Mouse (Mus musculus) heart, postnatal 0 days (tissue): ENCODE measurements around the gene Slc25a30. TPM values are rescaled to one million over a fixed set of nuclear protein-coding genes. Genes with fewer than 3 reads are reported as not detected.
A peak's percentile ranks its signal among the peaks of the same experiment; 100 is the strongest.

ENCODE experiments used
- ATAC-seq: fragments of 200-750 bp; cut with Nextera tagmentation; 2 replicates; pipeline ENCODE4 v1.8.0; 2017; ENCODE audit warnings: low read depth, moderate number of reproducible peaks, moderate library complexity; ENCODE audit not compliant: insufficient read depth
- DNase-seq: peaks from one replicate; pipeline ENCODE4 v3.0.0-alpha.2; 2016; ENCODE audit warnings: low spot score
- H3K27ac ChIP-seq: fragments of 300-500 bp; sonication (generic); 2 replicates; pipeline ENCODE4 v1.5.1; 2014; ENCODE audit warnings: low read depth, mild to moderate bottlenecking
- H3K27me3 ChIP-seq: fragments of 300-500 bp; sonication (generic); 2 replicates; pipeline ENCODE4 v1.6.1; 2014; ENCODE audit warnings: low read length, mixed read lengths; ENCODE audit not compliant: control insufficient read depth, insufficient read depth
- H3K36me3 ChIP-seq: fragments of 300-500 bp; sonication (generic); replicated peaks from 2 replicates; pipeline ENCODE4 v1.6.1; 2014; ENCODE audit warnings: low read length, mixed read lengths; ENCODE audit not compliant: control insufficient read depth, insufficient read depth
- H3K4me1 ChIP-seq: fragments of 300-500 bp; sonication (generic); 2 replicates; pipeline ENCODE4 v1.6.1; 2014; ENCODE audit warnings: antibody characterized with exemption; ENCODE audit not compliant: control insufficient read depth, insufficient read depth
- H3K4me2 ChIP-seq: fragments of 300-500 bp; sonication (generic); 2 replicates; pipeline ENCODE4 v1.6.1; 2014; ENCODE audit warnings: low read depth, mild to moderate bottlenecking, low read length, moderate library complexity
- H3K4me3 ChIP-seq: fragments of 300-500 bp; sonication (generic); 2 replicates; pipeline ENCODE4 v1.5.1; 2014; ENCODE audit warnings: low read depth, low read length
- H3K9ac ChIP-seq: fragments of 300-500 bp; sonication (generic); replicated peaks from 2 replicates; pipeline ENCODE4 v1.6.1; 2014; ENCODE audit warnings: low read depth, low read length, mixed read lengths
- H3K9me3 ChIP-seq: fragments of 300-500 bp; sonication (generic); replicated peaks from 2 replicates; pipeline ENCODE4 v1.6.1; 2016; ENCODE audit warnings: low read length; ENCODE audit not compliant: control insufficient read depth
- CTCF ChIP-seq: IDR thresholded peaks from 2 replicates; pipeline ENCODE4 v1.5.1; 2016; ENCODE audit warnings: antibody characterized with exemption, control low read depth, low read depth
- EP300 ChIP-seq: IDR thresholded peaks from 2 replicates; pipeline ENCODE4 v1.6.1; 2016; ENCODE audit warnings: antibody characterized with exemption, low read depth
- WGBS: fragments of 180-500 bp; shearing (Covaris S2); extraction: QIAGEN DNeasy Blood & Tissue Kit; methylation state at CpG from one replicate; pipeline ENCODE4 v1.1.7; 2014; 5-methylcytosine and 5-hydroxymethylcytosine counted together
- polyA plus RNA-seq: library from polyadenylated mRNA; unstranded; fragments of >200 nt; fragmentation: Nextera tagmentation; extraction: Ambion mirVana; gene quantifications from 2 replicates; pipeline ENCODE4 v1.2.1, GENCODE M21; 2015
- total RNA-seq: library from RNA; depleted of rRNA; stranded (reverse); fragments of >200 nt; gene quantifications from 2 replicates; pipeline ENCODE4 v1.2.3, GENCODE M21; 2014; ENCODE audit warnings: low replicate concordance

Gene Slc25a30
- total and polyA plus RNA-seq, 2 experiments from 2014 or later: 6.3 to 39.2 TPM

DNA sequence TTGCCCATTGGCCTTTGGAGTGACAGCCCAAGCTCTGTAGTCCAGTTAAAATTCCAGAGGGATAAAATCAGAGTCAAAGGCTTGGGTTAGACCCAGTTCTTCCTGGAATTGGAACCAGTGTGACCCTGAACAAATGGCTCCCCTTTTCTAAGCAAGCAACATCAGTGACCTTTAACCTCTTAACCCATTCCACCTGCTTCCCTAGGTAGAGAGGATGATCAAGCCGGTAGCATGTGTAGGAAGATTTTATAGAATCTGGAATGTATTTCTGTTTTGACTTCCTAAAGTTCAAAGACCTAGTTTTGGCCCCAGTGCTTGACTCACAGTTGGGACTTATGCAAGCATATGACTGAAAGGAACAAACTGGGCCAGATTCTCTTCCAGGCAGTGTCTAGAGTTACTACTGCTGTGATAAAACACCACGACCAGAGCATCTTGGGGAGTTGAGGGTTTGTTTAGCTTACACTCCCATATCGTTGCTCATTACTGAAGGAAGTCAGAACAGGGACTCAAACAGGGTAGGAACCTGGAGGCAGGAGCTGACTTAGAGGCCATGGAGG, 40.1 kb upstream of the Slc25a30 start:
- 71% methylated on average over 3 of the region's 3 CpGs for WGBS
- Histone ChIP-seq H3K4me3 (no peak overlapping the region), H3K9ac (no peak overlapping the region), H3K27me3 (no peaks in the 10 kb centered on the region), H3K4me1 (peaks cover 11% of the 10 kb centered on the region; the same call in 1 of the 2 replicates), H3K4me2 (no peak overlapping the region), H3K9me3 (no peaks in the 10 kb centered on the region), H3K36me3 (no peaks in the 10 kb centered on the region), H3K27ac (no peak overlapping the region)
- ATAC-seq: no peak
- TF ChIP-seq CTCF: no peak
- TF ChIP-seq EP300: no peak
- DNase-seq: no peak

DNA sequence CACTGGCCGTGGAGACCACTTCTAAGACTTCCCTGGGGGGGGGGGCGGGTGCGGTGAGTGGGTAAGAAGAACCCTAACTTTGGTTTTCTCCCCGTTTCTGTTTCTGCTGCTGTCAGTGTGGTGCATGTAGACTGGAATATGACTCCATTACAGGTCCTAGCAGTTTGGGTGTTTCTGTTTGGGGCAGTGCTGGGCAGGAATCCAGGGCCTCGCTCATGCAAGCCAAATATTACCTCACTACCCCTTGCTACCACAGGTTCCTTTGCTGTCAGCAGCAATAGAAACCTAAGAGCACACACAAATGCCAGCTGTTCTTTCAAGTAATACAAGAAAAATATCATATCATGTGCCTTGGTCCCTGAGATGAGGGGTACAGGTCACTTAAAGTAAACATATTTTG, 33.2 kb upstream of the Slc25a30 start:
- Histone ChIP-seq H3K27ac (peak overlapping the region; percentile 59; the same call in 1 of the 2 replicates), H3K4me3 (no peak overlapping the region), H3K36me3 (no peaks in the 10 kb centered on the region), H3K4me2 (no peak overlapping the region), H3K9me3 (no peaks in the 10 kb centered on the region), H3K9ac (no peak overlapping the region), H3K4me1 (no peaks in the 10 kb centered on the region; the same call in 1 of the 2 replicates), H3K27me3 (no peaks in the 10 kb centered on the region)
- DNase-seq: no peak
- ATAC-seq: peak; percentile 70; the same call in 1 of the 2 replicates
- WGBS: 60% methylated on average over 5 of the region's 5 CpGs
- TF ChIP-seq CTCF (no peak), EP300 (no peak)

DNA sequence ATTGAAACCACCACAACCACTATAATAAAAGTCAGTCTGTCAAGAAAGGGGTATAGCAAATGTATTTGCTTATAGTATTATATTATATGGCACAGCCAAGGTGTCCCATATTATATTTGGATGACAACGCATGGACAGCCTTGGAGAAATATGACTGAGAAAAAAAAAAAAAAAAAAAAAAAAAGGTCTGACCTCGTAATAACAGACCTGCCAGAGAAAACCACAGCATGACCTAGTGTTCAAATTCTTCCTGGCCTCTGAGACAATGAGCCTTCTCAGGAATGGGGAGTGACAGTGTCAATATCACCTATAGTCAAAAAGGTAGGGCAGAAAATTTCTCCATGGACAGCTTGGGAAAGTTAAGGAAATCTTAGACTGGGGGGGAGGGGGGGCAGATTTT, 32.5 kb upstream of the Slc25a30 start:
- Histone ChIP-seq H3K4me3 (no peak overlapping the region), H3K9ac (no peak overlapping the region), H3K4me2 (no peak overlapping the region), H3K27me3 (no peaks in the 10 kb centered on the region), H3K27ac (no peak overlapping the region), H3K9me3 (no peaks in the 10 kb centered on the region), H3K36me3 (no peaks in the 10 kb centered on the region), H3K4me1 (no peaks in the 10 kb centered on the region; the same call in 1 of the 2 replicates)
- WGBS: 86% methylated on average over 2 of the region's 2 CpGs
- DNase-seq: no peak
- ATAC-seq: no peak
- TF ChIP-seq CTCF (no peak), EP300 (no peak)

DNA sequence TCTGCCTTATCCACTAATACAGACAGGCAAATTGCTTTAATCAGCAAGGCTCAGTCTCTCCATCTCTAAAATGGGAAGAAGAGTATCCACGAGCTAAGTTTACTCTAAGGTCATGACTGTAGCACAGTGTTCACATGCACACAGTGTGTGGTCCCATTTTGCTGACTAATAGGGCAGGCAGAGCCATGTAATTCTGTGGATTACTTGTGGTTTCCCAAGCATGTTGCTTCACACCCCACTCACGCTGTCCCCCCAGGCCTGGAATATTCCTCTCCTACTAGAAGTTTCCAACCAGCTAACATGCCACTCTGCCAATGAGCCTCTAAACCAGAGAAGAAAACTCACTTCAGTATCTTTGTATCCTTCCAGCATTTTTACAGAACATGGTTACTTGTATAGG, 31.7 kb upstream of the Slc25a30 start:
- 81% methylated on average over 2 of the region's 2 CpGs for WGBS
- ATAC-seq (no peak), DNase-seq (no peak)
- no peaks in the 10 kb centered on the region for H3K9me3 ChIP-seq
- no peak overlapping the region for H3K9ac ChIP-seq
- H3K4me3 ChIP-seq: no peak overlapping the region
- no peak for TF ChIP-seq CTCF
- no peak for TF ChIP-seq EP300
- no peak overlapping the region for H3K27ac ChIP-seq
- no peaks in the 10 kb centered on the region for H3K27me3 ChIP-seq
- no peak overlapping the region for H3K4me2 ChIP-seq
- H3K4me1 ChIP-seq: no peaks in the 10 kb centered on the region; the same call in 1 of the 2 replicates
- H3K36me3 ChIP-seq: no peaks in the 10 kb centered on the region

DNA sequence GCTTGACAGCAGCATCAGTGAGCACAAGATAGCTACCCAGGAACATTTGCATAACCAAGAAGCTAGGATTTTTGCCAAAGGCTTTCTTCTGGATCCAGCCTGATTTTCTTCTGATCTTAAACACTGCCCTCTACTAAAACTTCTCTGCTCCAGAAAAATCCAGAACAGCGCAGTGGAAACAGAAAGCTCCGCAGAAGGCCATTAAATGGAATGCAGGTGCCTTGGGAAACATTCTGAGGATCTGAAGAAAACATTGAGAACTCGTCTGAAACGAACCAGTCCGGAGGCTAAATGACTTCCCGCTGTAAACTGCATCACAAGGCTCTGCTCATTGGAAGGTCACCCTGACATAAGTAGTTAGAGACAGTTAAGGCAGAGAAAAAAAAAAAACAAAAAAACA, 23.1 kb upstream of the Slc25a30 start:
- TF ChIP-seq CTCF (no peak), EP300 (no peak)
- no peak for DNase-seq
- WGBS: 81% methylated on average over 6 of the region's 6 CpGs

DNA sequence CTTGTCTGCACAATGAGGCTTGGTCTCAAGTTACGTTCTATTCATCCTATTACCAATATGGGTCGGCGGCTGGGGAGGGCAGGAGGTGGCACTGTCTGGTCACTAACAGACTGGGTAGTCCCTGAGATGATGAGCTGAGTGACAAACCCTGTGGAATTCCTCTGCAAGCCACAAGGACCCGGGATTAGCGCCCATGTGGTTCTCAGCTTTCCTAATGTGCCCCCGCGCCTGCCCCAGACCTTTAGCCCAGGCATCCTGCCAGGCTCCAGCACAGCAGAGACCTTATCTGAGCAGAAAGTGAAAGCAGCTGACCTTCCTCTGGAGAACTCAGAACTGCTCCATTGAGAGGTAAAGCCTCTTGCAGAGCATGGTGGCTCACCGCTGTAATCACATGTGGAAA, 21.0 kb upstream of the Slc25a30 start:
- no peak overlapping the region for H3K4me3 ChIP-seq

More for the DNA sequence above, 23.1 kb upstream of the Slc25a30 start:
- H3K4me2 ChIP-seq: no peak overlapping the region
- no peak overlapping the region for H3K9ac ChIP-seq
- H3K9me3 ChIP-seq: no peaks in the 10 kb centered on the region
- no peak overlapping the region for H3K4me3 ChIP-seq
- ATAC-seq: no peak
- H3K27ac ChIP-seq: no peak overlapping the region
- H3K36me3 ChIP-seq: no peaks in the 10 kb centered on the region
- 0 out of 2 replicates have a peak, but pooled peaks cover 7% of the 10 kb centered on the region for H3K4me1 ChIP-seq
- H3K27me3 ChIP-seq: no peaks in the 10 kb centered on the region

More for the DNA sequence above, 21.0 kb upstream of the Slc25a30 start:
- no peaks in the 10 kb centered on the region for H3K36me3 ChIP-seq
- ATAC-seq: peak; percentile 83
- no peaks in the 10 kb centered on the region for H3K9me3 ChIP-seq
- H3K4me2 ChIP-seq: peak overlapping the region; percentile 35
- H3K4me1 ChIP-seq: peaks cover 21% of the 10 kb centered on the region
- H3K9ac ChIP-seq: no peak overlapping the region
- TF ChIP-seq CTCF: peak; percentile 24; the same call in 1 of the 2 replicates
- no peak for TF ChIP-seq EP300
- peak; percentile 85 for DNase-seq
- 25% methylated on average over 8 of the region's 8 CpGs for WGBS
- H3K27ac ChIP-seq: peak overlapping the region; percentile 73
- no peaks in the 10 kb centered on the region for H3K27me3 ChIP-seq
